Mouse (Mus musculus) ES-Bruce4 (cell line): ENCODE measurements around the gene Cpsf6. TPM values are rescaled to one million over a fixed set of nuclear protein-coding genes. Genes with fewer than 3 reads are reported as not detected.
A peak's percentile ranks its signal among the peaks of the same experiment; 100 is the strongest.

Source experiments
- H3K27ac ChIP-seq: 2 replicates; pipeline ENCODE4 v1.5.1; 2012; ENCODE audit warnings: low read length, inconsistent platforms; ENCODE audit not compliant: insufficient read depth
- H3K27me3 ChIP-seq: 2 replicates; pipeline ENCODE4 v1.6.1; 2012; ENCODE audit warnings: mild to moderate bottlenecking, low read length, inconsistent platforms; ENCODE audit not compliant: control insufficient read depth, poor library complexity, insufficient read depth, severe bottlenecking
- H3K36me3 ChIP-seq: 2 replicates; pipeline ENCODE4 v1.6.1; 2012; ENCODE audit warnings: inconsistent platforms, mild to moderate bottlenecking, low read length, moderate library complexity; ENCODE audit not compliant: control insufficient read depth, poor library complexity, insufficient read depth, severe bottlenecking
- H3K4me1 ChIP-seq: one replicate; pipeline ENCODE4 v1.8.1; 2011; ENCODE audit warnings: low read length; ENCODE audit not compliant: control insufficient read depth, insufficient read depth
- H3K4me3 ChIP-seq: 2 replicates; pipeline ENCODE4 v1.5.1; 2011; ENCODE audit warnings: low read depth, mild to moderate bottlenecking, low read length
- H3K9ac ChIP-seq: 2 replicates; pipeline ENCODE4 v1.6.1; 2012; ENCODE audit warnings: low read depth, mild to moderate bottlenecking, inconsistent platforms; ENCODE audit not compliant: poor library complexity, severe bottlenecking
- H3K9me3 ChIP-seq: replicated peaks from 2 replicates; pipeline ENCODE4 v1.6.1; 2012; ENCODE audit warnings: mild to moderate bottlenecking, low read length, inconsistent platforms; ENCODE audit not compliant: control insufficient read depth, poor library complexity, insufficient read depth, severe bottlenecking
- CTCF ChIP-seq: IDR thresholded peaks from one replicate; pipeline ENCODE4 v1.8.1; 2011; ENCODE audit warnings: low read depth, low read length
- EP300 ChIP-seq: IDR thresholded peaks from 2 replicates; pipeline ENCODE4 v1.6.1; 2011; ENCODE audit warnings: low read depth, low read length; ENCODE audit not compliant: insufficient read depth
- POLR2A ChIP-seq: IDR thresholded peaks from one replicate; pipeline ENCODE4 v1.8.1; 2011; ENCODE audit warnings: low read length; ENCODE audit not compliant: insufficient read depth
- polyA plus RNA-seq: library from polyadenylated mRNA; stranded (reverse); fragments of >200 nt; gene quantifications from 2 replicates; pipeline ENCODE4 v1.2.4, GENCODE M21; 2011; ENCODE audit warnings: low read depth; ENCODE audit not compliant: missing spikeins, insufficient read depth, insufficient read length

Gene Cpsf6
- polyA plus RNA-seq, 1 experiment, result 205 TPM

- Histone ChIP-seq H3K36me3 (no peaks in the 10 kb centered on the region), H3K27ac (no peak overlapping the region), H3K27me3 (no peaks in the 10 kb centered on the region), H3K4me1 (peaks cover 3% of the 10 kb centered on the region), H3K4me3 (no peak overlapping the region), H3K9me3 (no peaks in the 10 kb centered on the region), H3K9ac (no peak overlapping the region)
- no peak for TF ChIP-seq POLR2A
- TF ChIP-seq CTCF, result peak; percentile 79
These were observed 22.9 kb upstream of the Cpsf6 start for GRCm38 (mm10) chr10:117402403-117403333.

GRCm38 (mm10) chr10:117401364-117401763 lies 21.5 kb upstream of the Cpsf6 start:
- H3K9ac ChIP-seq, result no peak overlapping the region
- H3K4me3 ChIP-seq, result no peak overlapping the region
- H3K27ac ChIP-seq, result no peak overlapping the region
- TF ChIP-seq CTCF (no peak), EP300 (no peak), POLR2A (no peak)
- no peaks in the 10 kb centered on the region for H3K36me3 ChIP-seq
- H3K27me3 ChIP-seq, result no peaks in the 10 kb centered on the region
- H3K4me1 ChIP-seq, result no peaks in the 10 kb centered on the region
- H3K9me3 ChIP-seq, result no peaks in the 10 kb centered on the region

- Histone ChIP-seq H3K9me3 (no peaks in the 10 kb centered on the region), H3K9ac (no peak overlapping the region), H3K27ac (no peak overlapping the region), H3K36me3 (no peaks in the 10 kb centered on the region), H3K27me3 (no peaks in the 10 kb centered on the region), H3K4me1 (no peaks in the 10 kb centered on the region), H3K4me3 (no peak overlapping the region)
- TF ChIP-seq POLR2A (no peak), EP300 (no peak), CTCF (no peak)
These were observed 20.6 kb upstream of the Cpsf6 start for GRCm38 (mm10) chr10:117400246-117400954.

- TF ChIP-seq EP300 (no peak), POLR2A (no peak), CTCF (no peak)
- H3K9ac ChIP-seq, result no peak overlapping the region
- no peaks in the 10 kb centered on the region for H3K36me3 ChIP-seq
- no peak overlapping the region for H3K27ac ChIP-seq
- H3K9me3 ChIP-seq, result no peaks in the 10 kb centered on the region
- H3K4me1 ChIP-seq, result no peaks in the 10 kb centered on the region
- no peaks in the 10 kb centered on the region for H3K27me3 ChIP-seq
- H3K4me3 ChIP-seq, result no peak overlapping the region
These were observed 20.0 kb upstream of the Cpsf6 start for GRCm38 (mm10) chr10:117399839-117400238.

GRCm38 (mm10) chr10:117399196-117399595 lies 19.4 kb upstream of the Cpsf6 start:
- Histone ChIP-seq H3K27me3 (no peaks in the 10 kb centered on the region), H3K4me1 (no peaks in the 10 kb centered on the region), H3K9me3 (no peaks in the 10 kb centered on the region), H3K27ac (no peak overlapping the region), H3K9ac (no peak overlapping the region), H3K4me3 (no peak overlapping the region), H3K36me3 (no peaks in the 10 kb centered on the region)
- TF ChIP-seq EP300 (no peak), CTCF (no peak), POLR2A (no peak)
